Mouse (Mus musculus): ENCODE measurements at regions not wholly inside any gene's neighbourhood (a gene's known extent, or its start where the extent isn't known, plus 50 kb on each side); places are given as distances from the start of the nearest gene placed in this dataset.

DNA sequence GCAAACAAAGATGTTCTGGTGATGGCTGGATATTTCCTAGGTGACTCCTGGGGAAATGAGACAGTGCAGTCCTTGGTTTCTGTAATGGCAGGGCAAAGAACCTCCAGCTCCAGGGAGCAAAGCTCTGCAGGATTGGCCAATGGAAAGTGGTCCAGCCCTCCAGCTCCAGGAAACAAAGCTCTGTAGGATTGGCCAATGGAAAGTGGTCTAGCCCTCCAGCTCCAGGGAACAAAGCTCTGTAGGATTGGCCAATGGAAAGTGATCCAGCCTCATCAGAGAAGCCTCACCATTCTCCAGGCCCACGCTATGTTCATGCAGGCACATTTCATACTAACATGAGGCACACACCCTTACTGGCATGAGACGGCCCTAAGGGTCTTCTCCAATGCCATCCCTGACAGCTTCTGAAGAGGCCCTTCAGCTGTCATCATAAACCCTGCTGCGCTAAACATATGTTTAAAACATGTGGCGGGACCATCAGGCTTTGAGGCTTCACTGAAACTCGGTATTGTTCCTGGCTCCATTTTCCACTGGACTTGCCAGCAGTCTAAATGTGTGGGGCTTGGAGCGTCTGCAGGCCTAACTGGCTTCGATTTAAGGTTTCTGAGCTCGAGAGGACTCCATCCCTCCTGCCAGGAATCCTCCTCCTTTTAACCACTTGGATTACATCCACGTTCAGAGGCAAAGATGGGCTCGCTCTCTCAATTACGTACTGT is 175.3 kb upstream of the Ccdc54 start:
- peak; percentile 24 for DNase-seq

GRCm38 (mm10) chr16:50762096-50762495 is 171.1 kb upstream of the Ccdc54 start:
- no peak for DNase-seq

- no peak for DNase-seq
These were observed 169.0 kb upstream of the Ccdc54 start for GRCm38 (mm10) chr16:50759979-50760378.

DNA sequence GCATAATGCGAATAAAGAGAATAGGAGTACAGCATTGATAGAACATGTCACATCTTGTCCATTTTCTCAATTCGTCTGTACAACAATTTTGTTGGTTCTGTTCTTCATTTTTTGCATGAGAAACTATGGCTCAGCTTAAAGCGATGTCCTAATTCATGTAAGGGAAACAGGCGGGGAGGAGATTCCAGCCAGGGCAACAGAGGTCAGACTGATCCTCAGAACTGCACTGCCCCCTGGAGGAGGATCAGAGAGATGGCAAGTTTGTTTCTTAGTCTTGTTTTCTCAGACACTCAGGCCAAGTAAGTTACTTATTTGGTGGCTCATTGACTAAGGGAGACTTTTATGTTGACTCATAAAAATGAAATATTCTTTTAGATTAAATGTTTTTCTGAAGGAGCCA is 165.7 kb upstream of the Ccdc54 start:
- DNase-seq, result peak; percentile 53

- DNase-seq, result peak; percentile 78
These were observed 162.8 kb upstream of the Ccdc54 start for GRCm38 (mm10) chr16:50753612-50754389.

DNA sequence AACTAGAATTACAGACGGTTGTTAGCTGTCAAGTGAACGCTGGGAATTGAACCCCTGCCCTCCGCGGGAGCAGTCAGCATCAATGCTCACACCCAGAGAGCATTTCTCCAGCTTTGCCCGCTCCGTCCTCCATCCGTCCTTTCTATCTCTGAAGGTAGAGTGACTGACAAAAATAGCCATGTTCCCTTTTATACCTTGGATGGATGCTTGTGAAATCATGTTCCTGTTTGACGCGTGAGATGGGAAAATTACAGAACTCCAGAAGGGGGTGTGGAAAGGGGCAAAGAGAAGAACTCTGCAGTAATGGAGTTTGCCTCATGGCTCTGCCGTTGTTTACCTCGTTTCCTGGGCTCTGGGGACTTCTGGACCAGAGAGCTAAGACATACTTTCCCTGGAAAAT is 162.1 kb upstream of the Ccdc54 start:
- no peak for DNase-seq

DNA sequence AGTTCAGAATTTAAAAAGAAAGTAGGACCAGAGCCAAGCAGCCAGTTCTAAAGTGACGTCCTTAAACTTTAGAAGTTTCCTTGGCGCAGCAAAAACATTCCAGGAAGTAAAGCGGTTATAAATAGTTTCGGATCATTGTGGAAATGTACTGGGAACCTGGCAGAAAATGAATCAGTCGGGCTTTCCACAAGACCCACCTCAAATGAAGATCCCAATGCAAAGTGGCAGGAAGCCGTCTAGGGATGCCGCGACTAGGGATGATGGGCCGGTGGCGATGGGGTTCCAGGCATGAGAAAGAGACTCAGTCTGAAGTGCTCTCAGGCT is 161.3 kb upstream of the Ccdc54 start:
- peak; percentile 40 for DNase-seq

- no peak for DNase-seq
These were observed 160.7 kb upstream of the Ccdc54 start for GRCm38 (mm10) chr16:50751495-50752276.

DNA sequence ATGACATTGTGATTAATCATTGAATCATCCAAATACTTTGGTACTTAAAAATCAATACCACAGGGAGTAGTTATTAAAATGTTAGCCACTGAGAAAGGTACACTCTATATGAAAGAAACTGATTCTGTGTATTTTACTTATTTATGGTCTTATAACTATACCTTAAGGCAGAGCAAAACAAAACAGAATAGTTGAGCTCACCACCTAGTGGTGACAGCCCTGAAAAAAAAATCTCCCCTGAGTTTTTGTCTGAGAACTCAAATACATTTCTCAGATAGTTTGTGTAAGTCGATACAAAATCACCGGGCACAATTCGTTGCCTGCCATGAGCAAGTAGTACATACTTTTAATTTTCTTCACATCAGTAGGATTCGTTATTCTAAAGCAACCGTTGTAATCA is 156.7 kb upstream of the Ccdc54 start:
- DNase-seq, result no peak

- DNase-seq, result no peak
These were observed 154.8 kb upstream of the Ccdc54 start for GRCm38 (mm10) chr16:50745723-50746122.

GRCm38 (mm10) chr16:50737396-50737843 is 146.5 kb upstream of the Ccdc54 start:
- DNase-seq, result peak; percentile 24

DNA sequence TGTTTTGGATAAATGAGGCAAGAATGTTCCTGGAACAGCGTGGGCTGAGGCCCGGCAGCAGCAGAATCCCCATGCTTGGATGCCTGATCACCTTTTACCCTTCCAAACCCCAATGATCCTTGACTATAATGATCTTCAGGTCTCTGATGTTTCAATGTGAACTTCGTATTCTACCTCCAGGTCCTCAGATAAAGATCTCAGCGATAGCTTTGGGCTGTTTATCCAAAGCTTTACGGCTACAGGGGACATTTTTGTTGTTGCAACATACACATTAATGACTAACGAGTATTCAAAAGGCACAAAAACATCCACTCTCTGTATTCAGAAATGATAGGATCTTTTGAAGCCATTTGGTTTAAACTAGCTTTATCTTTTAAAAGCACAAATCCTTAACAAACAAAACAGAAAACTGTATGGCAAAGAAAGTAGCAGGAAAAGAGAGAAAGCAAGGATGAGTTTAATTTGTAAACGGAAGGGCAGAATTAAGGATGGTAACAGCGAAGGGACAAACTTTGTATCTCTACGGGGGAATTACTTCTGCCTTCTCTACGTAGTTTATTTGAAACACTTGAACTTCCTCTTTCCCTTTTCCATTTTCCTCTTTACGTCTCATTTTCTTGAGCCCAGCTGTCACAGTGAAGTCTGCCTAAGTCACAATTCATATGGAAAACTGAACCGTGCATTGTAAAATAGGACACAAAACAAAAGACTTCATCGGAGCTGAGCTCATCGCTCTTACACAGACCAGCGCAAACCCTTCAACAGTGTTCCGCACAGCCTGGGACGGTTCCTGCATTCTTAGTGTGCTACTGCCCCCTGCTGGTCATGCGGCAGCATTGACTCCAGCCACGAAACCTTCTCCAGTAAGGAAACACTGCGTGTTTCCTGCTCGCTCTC is 145.4 kb upstream of the Ccdc54 start:
- peak; percentile 95 for DNase-seq

GRCm38 (mm10) chr16:50733359-50733758 is 142.4 kb upstream of the Ccdc54 start:
- DNase-seq, result no peak

GRCm38 (mm10) chr16:50732082-50733006 is 141.4 kb upstream of the Ccdc54 start:
- DNase-seq, result peak; percentile 95

GRCm38 (mm10) chr16:50729341-50729740 is 138.4 kb upstream of the Ccdc54 start:
- no peak for DNase-seq

GRCm38 (mm10) chr16:50723144-50723543 is 132.2 kb upstream of the Ccdc54 start:
- DNase-seq, result no peak

GRCm38 (mm10) chr16:50717306-50718017 is 126.5 kb upstream of the Ccdc54 start:
- DNase-seq, result no peak

- DNase-seq, result no peak
These were observed 118.8 kb upstream of the Ccdc54 start for GRCm38 (mm10) chr16:50709727-50710126.

- no peak for DNase-seq
These were observed 117.0 kb upstream of the Ccdc54 start for GRCm38 (mm10) chr16:50707906-50708305.

GRCm38 (mm10) chr16:50705921-50706320 is 115.0 kb upstream of the Ccdc54 start:
- DNase-seq, result no peak
